Mouse (Mus musculus) heart, postnatal 0 days (tissue): ENCODE data around the gene Rft1. TPM values are rescaled to one million over a fixed set of nuclear protein-coding genes. Genes with fewer than 3 reads are reported as not detected.

ENCODE experiments used
- ATAC-seq: fragments of 200-750 bp; cut with Nextera tagmentation; 2 replicates; pipeline ENCODE4 v1.8.0; 2017; ENCODE audit warnings: low read depth, moderate number of reproducible peaks, moderate library complexity; ENCODE audit not compliant: insufficient read depth
- DNase-seq: peaks from one replicate; pipeline ENCODE4 v3.0.0-alpha.2; 2016; ENCODE audit warnings: low spot score
- H3K27ac ChIP-seq: fragments of 300-500 bp; sonication (generic); 2 replicates; pipeline ENCODE4 v1.5.1; 2014; ENCODE audit warnings: low read depth, mild to moderate bottlenecking
- H3K27me3 ChIP-seq: fragments of 300-500 bp; sonication (generic); 2 replicates; pipeline ENCODE4 v1.6.1; 2014; ENCODE audit warnings: low read length, mixed read lengths; ENCODE audit not compliant: control insufficient read depth, insufficient read depth
- H3K36me3 ChIP-seq: fragments of 300-500 bp; sonication (generic); replicated peaks from 2 replicates; pipeline ENCODE4 v1.6.1; 2014; ENCODE audit warnings: low read length, mixed read lengths; ENCODE audit not compliant: control insufficient read depth, insufficient read depth
- H3K4me1 ChIP-seq: fragments of 300-500 bp; sonication (generic); 2 replicates; pipeline ENCODE4 v1.6.1; 2014; ENCODE audit warnings: antibody characterized with exemption; ENCODE audit not compliant: control insufficient read depth, insufficient read depth
- H3K4me2 ChIP-seq: fragments of 300-500 bp; sonication (generic); 2 replicates; pipeline ENCODE4 v1.6.1; 2014; ENCODE audit warnings: low read depth, mild to moderate bottlenecking, low read length, moderate library complexity
- H3K4me3 ChIP-seq: fragments of 300-500 bp; sonication (generic); 2 replicates; pipeline ENCODE4 v1.5.1; 2014; ENCODE audit warnings: low read depth, low read length
- H3K9ac ChIP-seq: fragments of 300-500 bp; sonication (generic); replicated peaks from 2 replicates; pipeline ENCODE4 v1.6.1; 2014; ENCODE audit warnings: low read depth, low read length, mixed read lengths
- H3K9me3 ChIP-seq: fragments of 300-500 bp; sonication (generic); replicated peaks from 2 replicates; pipeline ENCODE4 v1.6.1; 2016; ENCODE audit warnings: low read length; ENCODE audit not compliant: control insufficient read depth
- CTCF ChIP-seq: IDR thresholded peaks from 2 replicates; pipeline ENCODE4 v1.5.1; 2016; ENCODE audit warnings: antibody characterized with exemption, control low read depth, low read depth
- EP300 ChIP-seq: IDR thresholded peaks from 2 replicates; pipeline ENCODE4 v1.6.1; 2016; ENCODE audit warnings: antibody characterized with exemption, low read depth
- WGBS: fragments of 180-500 bp; shearing (Covaris S2); extraction: QIAGEN DNeasy Blood & Tissue Kit; methylation state at CpG from one replicate; pipeline ENCODE4 v1.1.7; 2014; 5-methylcytosine and 5-hydroxymethylcytosine counted together
- polyA plus RNA-seq: library from polyadenylated mRNA; unstranded; fragments of >200 nt; fragmentation: Nextera tagmentation; extraction: Ambion mirVana; gene quantifications from 2 replicates; pipeline ENCODE4 v1.2.1, GENCODE M21; 2015
- total RNA-seq: library from RNA; depleted of rRNA; stranded (reverse); fragments of >200 nt; gene quantifications from 2 replicates; pipeline ENCODE4 v1.2.3, GENCODE M21; 2014; ENCODE audit warnings: low replicate concordance

The Rft1 gene
- total and polyA plus RNA-seq, 2 experiments from 2014 or later = 10.4 to 13.3 TPM

GRCm38 (mm10) chr14:30610304-30610703 is 43.9 kb upstream of the Rft1 start:
- no peaks in the 10 kb centered on the region for H3K9me3 ChIP-seq
- H3K27me3 ChIP-seq = no peaks in the 10 kb centered on the region
- no peak for DNase-seq
- no peak overlapping the region for H3K9ac ChIP-seq
- no peak overlapping the region for H3K4me2 ChIP-seq
- H3K4me1 ChIP-seq = no peaks in the 10 kb centered on the region
- H3K4me3 ChIP-seq = no peak overlapping the region
- no peak overlapping the region for H3K27ac ChIP-seq
- no peak for ATAC-seq
- WGBS = 73% methylated on average over 2 of the region's 2 CpGs
- peaks cover 9% of the 10 kb centered on the region; the same call in 1 of the 2 replicates for H3K36me3 ChIP-seq
- TF ChIP-seq EP300 (no peak), CTCF (no peak)

DNA sequence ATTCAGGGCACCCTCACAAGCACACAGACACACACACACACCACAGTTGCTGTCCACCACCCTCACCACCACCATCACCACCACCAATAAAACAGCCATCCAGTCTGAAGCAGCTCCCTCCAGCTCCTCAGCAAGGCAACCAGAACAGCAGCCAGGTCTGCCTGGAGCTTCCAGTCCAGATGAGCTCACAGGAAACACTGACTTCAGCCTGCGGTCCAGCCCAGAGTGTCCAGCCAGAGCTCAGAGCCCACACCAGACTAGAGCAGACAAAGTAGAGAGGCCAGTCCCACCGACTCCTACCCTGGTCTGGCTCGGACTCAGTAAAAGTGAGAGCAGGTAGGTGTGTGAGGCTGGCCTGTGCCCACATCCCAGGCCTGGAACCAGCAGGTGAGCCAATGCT is 43.2 kb upstream of the Rft1 start:
- Histone ChIP-seq H3K27me3 (no peaks in the 10 kb centered on the region), H3K9ac (no peak overlapping the region), H3K4me2 (no peak overlapping the region), H3K9me3 (no peaks in the 10 kb centered on the region), H3K27ac (no peak overlapping the region), H3K4me1 (no peaks in the 10 kb centered on the region), H3K4me3 (no peak overlapping the region), H3K36me3 (peaks cover 9% of the 10 kb centered on the region; the same call in 1 of the 2 replicates)
- WGBS = 63% methylated on average over 3 of the region's 3 CpGs
- ATAC-seq = peak; percentile 45; the same call in 1 of the 2 replicates
- TF ChIP-seq CTCF (no peak), EP300 (no peak)
- DNase-seq = no peak

GRCm38 (mm10) chr14:30612523-30612922 is 41.6 kb upstream of the Rft1 start:
- ATAC-seq = peak; percentile 47; the same call in 1 of the 2 replicates
- Histone ChIP-seq H3K9ac (no peak overlapping the region), H3K9me3 (no peaks in the 10 kb centered on the region)

DNA sequence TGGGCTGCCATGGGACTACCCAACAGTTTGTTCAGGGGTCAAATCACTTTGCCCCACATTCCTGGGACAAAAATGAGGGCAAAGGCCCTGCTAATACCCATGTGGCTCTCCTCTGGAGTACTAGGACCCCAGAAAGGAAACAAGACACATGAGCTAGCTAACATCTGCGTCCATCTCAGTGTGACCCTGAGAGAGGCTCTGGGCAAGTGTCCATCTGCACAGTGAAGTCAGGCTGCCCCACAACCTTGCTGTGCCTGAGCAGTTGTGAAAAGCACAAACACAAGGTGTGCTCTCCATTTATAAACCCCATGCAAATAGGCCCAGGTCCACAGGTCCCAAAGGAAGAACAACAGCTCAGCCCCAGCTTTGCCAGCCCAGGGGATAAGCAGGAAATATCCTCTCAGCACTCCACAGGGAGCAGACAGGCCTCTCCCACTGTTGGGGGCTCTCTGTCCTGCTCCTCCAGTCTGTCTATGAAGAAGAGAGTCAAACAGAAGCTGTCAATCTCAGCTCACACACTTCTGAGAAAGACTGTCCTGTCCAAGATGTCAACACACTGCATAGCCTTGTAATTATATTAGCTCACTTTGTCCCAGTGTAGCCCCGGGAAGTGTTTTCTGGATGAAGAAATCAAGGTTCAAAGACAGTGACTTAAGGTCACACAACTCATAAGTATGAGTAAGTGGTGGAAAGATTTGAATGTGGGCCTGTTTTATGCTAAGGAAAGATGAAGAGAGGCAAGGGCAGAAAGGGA is 41.0 kb upstream of the Rft1 start:
- H3K27ac ChIP-seq = no peak overlapping the region
- DNase-seq = no peak
- 78% methylated on average over 2 of the region's 2 CpGs for WGBS
- no peaks in the 10 kb centered on the region; the same call in 1 of the 2 replicates for H3K36me3 ChIP-seq
- H3K9me3 ChIP-seq = no peaks in the 10 kb centered on the region
- H3K9ac ChIP-seq = no peak overlapping the region
- H3K4me3 ChIP-seq = no peak overlapping the region
- no peaks in the 10 kb centered on the region for H3K4me1 ChIP-seq
- no peak overlapping the region for H3K4me2 ChIP-seq
- ATAC-seq = no peak
- no peak for TF ChIP-seq EP300
- TF ChIP-seq CTCF = no peak
- no peaks in the 10 kb centered on the region for H3K27me3 ChIP-seq

More at GRCm38 (mm10) chr14:30612523-30612922, 41.6 kb upstream of the Rft1 start:
- no peaks in the 10 kb centered on the region; the same call in 1 of the 2 replicates for H3K36me3 ChIP-seq
- no peak overlapping the region for H3K4me3 ChIP-seq
- peak; percentile 64 for DNase-seq
- H3K4me2 ChIP-seq = no peak overlapping the region
- TF ChIP-seq CTCF = peak; percentile 83
- no peak for TF ChIP-seq EP300
- H3K4me1 ChIP-seq = no peaks in the 10 kb centered on the region
- H3K27ac ChIP-seq = no peak overlapping the region
- H3K27me3 ChIP-seq = no peaks in the 10 kb centered on the region
- 27% methylated on average over 7 of the region's 7 CpGs for WGBS

GRCm38 (mm10) chr14:30616751-30617150 is 37.4 kb upstream of the Rft1 start:
- Histone ChIP-seq H3K36me3 (no peaks in the 10 kb centered on the region), H3K4me2 (no peak overlapping the region), H3K9ac (no peak overlapping the region), H3K27me3 (no peaks in the 10 kb centered on the region), H3K4me1 (0 out of 2 replicates have a peak, but pooled peaks cover 4% of the 10 kb centered on the region), H3K9me3 (no peaks in the 10 kb centered on the region), H3K4me3 (no peak overlapping the region), H3K27ac (no peak overlapping the region)
- ATAC-seq (no peak), DNase-seq (no peak)
- TF ChIP-seq CTCF (no peak), EP300 (no peak)
- 86% methylated on average over 2 of the region's 2 CpGs for WGBS
